Mouse (Mus musculus) erythroblast, embryonic 14.5 days (primary cell): ENCODE results near the gene Fshr.

Source experiments
- GATA1 ChIP-seq: IDR thresholded peaks from 2 replicates; pipeline ENCODE4 v1.6.1; 2012; ENCODE audit warnings: low read length, inconsistent platforms, mixed read lengths
- TAL1 ChIP-seq: IDR thresholded peaks from 3 replicates; pipeline ENCODE4 v1.6.1; 2012; ENCODE audit warnings: low read length, inconsistent platforms, mixed read lengths

- TF ChIP-seq GATA1, result no peak
- TF ChIP-seq TAL1, result no peak
Measured at GRCm38 (mm10) chr17:89036049-89036448, 164.4 kb downstream of the Fshr start.
